Mouse (Mus musculus) forebrain, embryonic 14.5 days (tissue): ENCODE measurements at regions not wholly inside any gene's neighbourhood (a gene's known extent, or its start where the extent isn't known, plus 50 kb on each side); places are given as distances from the start of the nearest gene placed in this dataset.

Source experiments
- ATAC-seq: fragments of 200-750 bp; cut with Nextera tagmentation; 2 replicates; pipeline ENCODE4 v1.8.0; 2017; ENCODE audit warnings: mild to moderate bottlenecking, moderate library complexity
- DNase-seq: peaks from one replicate; pipeline ENCODE4 v3.0.0-alpha.2; 2015; ENCODE audit warnings: low spot score
- H3K27ac ChIP-seq: fragments of 300-500 bp; sonication (generic); 2 replicates; pipeline ENCODE4 v1.5.1; 2014; ENCODE audit warnings: low read depth, mild to moderate bottlenecking, control low read depth, low read length, moderate library complexity
- H3K27me3 ChIP-seq: fragments of 300-500 bp; sonication (generic); replicated peaks from 2 replicates; pipeline ENCODE4 v1.6.1; 2014; ENCODE audit warnings: low read length, control low read depth, mixed read lengths; ENCODE audit not compliant: control insufficient read depth, insufficient read depth
- H3K36me3 ChIP-seq: fragments of 300-500 bp; sonication (generic); 2 replicates; pipeline ENCODE4 v1.6.1; 2014; ENCODE audit warnings: low read length, control low read depth; ENCODE audit not compliant: control insufficient read depth, insufficient read depth
- H3K4me1 ChIP-seq: fragments of 300-500 bp; sonication (generic); 2 replicates; pipeline ENCODE4 v1.6.1; 2014; ENCODE audit warnings: antibody characterized with exemption, low read length, control low read depth; ENCODE audit not compliant: control insufficient read depth, insufficient read depth
- H3K4me2 ChIP-seq: fragments of 300-500 bp; sonication (generic); 2 replicates; pipeline ENCODE4 v1.6.1; 2014; ENCODE audit warnings: mild to moderate bottlenecking, control low read depth, low read length
- H3K4me3 ChIP-seq: fragments of 300-500 bp; sonication (generic); 2 replicates; pipeline ENCODE4 v1.5.1; 2014; ENCODE audit warnings: low read depth, low read length, control low read depth
- H3K9ac ChIP-seq: fragments of 300-500 bp; sonication (generic); 2 replicates; pipeline ENCODE4 v1.6.1; 2014; ENCODE audit warnings: mild to moderate bottlenecking, low read length, control low read depth, moderate library complexity
- H3K9me3 ChIP-seq: fragments of 300-500 bp; sonication (generic); replicated peaks from 2 replicates; pipeline ENCODE4 v1.6.1; 2016; ENCODE audit warnings: low read length, control low read depth, mixed read lengths; ENCODE audit not compliant: control insufficient read depth
- WGBS: fragments of 180-500 bp; shearing (Covaris S2); extraction: QIAGEN DNeasy Blood & Tissue Kit; methylation state at CpG from one replicate; pipeline ENCODE4 v1.1.7; 2014; 5-methylcytosine and 5-hydroxymethylcytosine counted together

DNA sequence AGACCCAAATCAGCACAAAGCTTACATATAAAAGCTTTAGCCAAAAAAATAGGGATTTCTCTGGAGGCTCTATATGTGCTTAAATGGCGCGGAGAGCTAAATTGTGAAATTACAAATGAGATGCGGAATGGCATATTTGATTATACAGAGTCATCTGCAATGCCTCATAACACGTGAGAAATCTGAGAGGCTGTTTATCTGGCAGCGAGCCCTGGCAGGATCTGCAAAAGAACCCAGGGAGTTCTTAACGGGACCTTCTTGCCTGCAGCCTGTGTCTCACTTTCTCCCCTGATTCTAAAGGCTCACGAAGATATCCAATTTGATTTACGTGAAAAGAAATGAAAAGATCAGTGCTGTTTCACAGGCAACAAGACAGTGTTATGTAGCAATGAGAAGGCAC, 58.0 kb upstream of the Kirrel3 start:
- Histone ChIP-seq H3K27ac (no peak overlapping the region), H3K9ac (no peak overlapping the region), H3K27me3 (no peaks in the 10 kb centered on the region), H3K4me1 (0 out of 2 replicates have a peak, but pooled peaks cover 1% of the 10 kb centered on the region), H3K9me3 (no peaks in the 10 kb centered on the region), H3K4me2 (no peak overlapping the region), H3K36me3 (no peaks in the 10 kb centered on the region), H3K4me3 (no peak overlapping the region)
- WGBS: 57% methylated on average over 8 of the region's 8 CpGs
- peak; percentile 52; the same call in 1 of the 2 replicates for ATAC-seq
- peak; percentile 77 for DNase-seq
